Mouse (Mus musculus) 416B (cell line): ENCODE measurements at regions not wholly inside any gene's neighbourhood (a gene's known extent, or its start where the extent isn't known, plus 50 kb on each side); places are given as distances from the start of the nearest gene placed in this dataset.

Experiments used
- DNase-seq: peaks from one replicate; pipeline ENCODE4 v3.0.0; 2011; ENCODE audit warnings: low read depth

- DNase-seq, result no peak
These were observed 110.6 kb upstream of the Gm28710 start for GRCm38 (mm10) chr5:16681055-16681454.

- DNase-seq, result no peak
These were observed 107.5 kb upstream of the Gm28710 start for GRCm38 (mm10) chr5:16684079-16684478.

GRCm38 (mm10) chr5:16699260-16699659 is 92.3 kb upstream of the Gm28710 start:
- DNase-seq, result peak; percentile 3

GRCm38 (mm10) chr5:16700546-16700945 is 91.1 kb upstream of the Gm28710 start:
- no peak for DNase-seq

GRCm38 (mm10) chr5:16702675-16703074 is 88.9 kb upstream of the Gm28710 start:
- peak; percentile 6 for DNase-seq

- DNase-seq, result no peak
These were observed 75.7 kb upstream of the Gm28710 start for GRCm38 (mm10) chr5:16715863-16716262.

- DNase-seq, result no peak
These were observed 75.2 kb upstream of the Gm28710 start for GRCm38 (mm10) chr5:16716391-16716790.

GRCm38 (mm10) chr5:16724820-16725219 is 66.8 kb upstream of the Gm28710 start:
- no peak for DNase-seq
